Mouse (Mus musculus): Measurements from ENCODE around the gene Nr5a2. TPM values are rescaled to one million over a fixed set of nuclear protein-coding genes. Genes with fewer than 3 reads are reported as not detected.

Nr5a2 gene
- polyA plus RNA-seq, 1 experiment: not detected

- no peaks in the 10 kb centered on the region for H3K36me3 ChIP-seq (ENCODE audit: control insufficient read depth, insufficient read depth)
- no peak overlapping the region for H3K4me3 ChIP-seq
- no peak overlapping the region for H3ac ChIP-seq (ENCODE audit: control insufficient read depth, insufficient read length)
- H3K4me2 ChIP-seq (ENCODE audit: low read depth): no peak overlapping the region
- TF ChIP-seq POLR2A (IDR thresholded peaks at IDR 0.05; ENCODE audit: insufficient read length, low read depth) (no peak), POLR2AphosphoS2 (IDR thresholded peaks at IDR 0.05; ENCODE audit: insufficient read length, low read depth) (no peak), MYOG (IDR thresholded peaks at IDR 0.05; ENCODE audit: control insufficient read depth in 1 of 3, insufficient read depth in 1 of 3, insufficient read length in 2 of 3, low read depth in 2 of 3) (no peak), USF1 (IDR thresholded peaks at IDR 0.05; ENCODE audit: low read depth) (no peak), TCF12 (IDR thresholded peaks at IDR 0.05; ENCODE audit: insufficient read depth, poor library complexity, severe bottlenecking) (no peak)
- no peaks in the 10 kb centered on the region for H3K79me2 ChIP-seq (ENCODE audit: control insufficient read depth, insufficient read depth)
- no peaks in the 10 kb centered on the region for H3K27me3 ChIP-seq (ENCODE audit: control insufficient read depth, insufficient read depth, insufficient read length)
Measured at GRCm38 (mm10) chr1:136973016-136973415, 12.8 kb upstream of the Nr5a2 start.

GRCm38 (mm10) chr1:136970995-136971394, 10.7 kb upstream of the Nr5a2 start:
- Histone ChIP-seq H3ac (ENCODE audit: control insufficient read depth, insufficient read length) (no peak overlapping the region), H3K79me2 (ENCODE audit: control insufficient read depth, insufficient read depth) (no peaks in the 10 kb centered on the region), H3K27me3 (ENCODE audit: control insufficient read depth, insufficient read depth, insufficient read length) (peaks cover 4% of the 10 kb centered on the region), H3K36me3 (ENCODE audit: control insufficient read depth, insufficient read depth) (no peaks in the 10 kb centered on the region), H3K4me2 (ENCODE audit: low read depth) (no peak overlapping the region), H3K4me3 (no peak overlapping the region)
- TF ChIP-seq REST (IDR thresholded peaks at IDR 0.05; ENCODE audit: insufficient read depth, insufficient read length): no peak
- no peak for TF ChIP-seq E2F4 (IDR thresholded peaks at IDR 0.05; ENCODE audit: insufficient read depth)
- TF ChIP-seq CEBPB (IDR thresholded peaks at IDR 0.05; ENCODE audit: insufficient read depth, poor library complexity, severe bottlenecking): no peak
- TF ChIP-seq MAX (IDR thresholded peaks at IDR 0.05; ENCODE audit: low read depth): no peak
- no peak for TF ChIP-seq POLR2A (IDR thresholded peaks at IDR 0.05; ENCODE audit: insufficient read length, low read depth)

- peaks cover 4% of the 10 kb centered on the region for H3K27me3 ChIP-seq (ENCODE audit: control insufficient read depth, insufficient read depth, insufficient read length)
- no peaks in the 10 kb centered on the region for H3K79me2 ChIP-seq (ENCODE audit: control insufficient read depth, insufficient read depth)
- H3K4me2 ChIP-seq (ENCODE audit: low read depth): no peak overlapping the region
- no peak overlapping the region for H3ac ChIP-seq (ENCODE audit: control insufficient read depth, insufficient read length)
- TF ChIP-seq REST (IDR thresholded peaks at IDR 0.05; ENCODE audit: insufficient read depth, insufficient read length) (no peak), MYOD1 (IDR thresholded peaks at IDR 0.05; ENCODE audit: control insufficient read depth in 1 of 3, insufficient read length in 2 of 3, low read depth in 2 of 3) (no peak), POLR2A (IDR thresholded peaks at IDR 0.05; ENCODE audit: insufficient read length, low read depth) (no peak), TCF3 (IDR thresholded peaks at IDR 0.05; ENCODE audit: insufficient read length, low read depth) (no peak), E2F4 (IDR thresholded peaks at IDR 0.05; ENCODE audit: insufficient read depth) (no peak), MAX (IDR thresholded peaks at IDR 0.05; ENCODE audit: low read depth) (no peak), TCF12 (IDR thresholded peaks at IDR 0.05; ENCODE audit: insufficient read depth, poor library complexity, severe bottlenecking) (no peak), USF1 (IDR thresholded peaks at IDR 0.05; ENCODE audit: low read depth) (no peak), MYOG (IDR thresholded peaks at IDR 0.05; ENCODE audit: control insufficient read depth in 1 of 3, insufficient read depth in 1 of 3, insufficient read length in 2 of 3, low read depth in 2 of 3) (no peak), CEBPB (IDR thresholded peaks at IDR 0.05; ENCODE audit: insufficient read depth, poor library complexity, severe bottlenecking) (no peak), POLR2AphosphoS2 (IDR thresholded peaks at IDR 0.05; ENCODE audit: insufficient read length, low read depth) (no peak), SRF (IDR thresholded peaks at IDR 0.05; ENCODE audit: control insufficient read depth, insufficient read length, low read depth) (no peak)
- no peak overlapping the region for H3K4me3 ChIP-seq
- H3K36me3 ChIP-seq (ENCODE audit: control insufficient read depth, insufficient read depth): no peaks in the 10 kb centered on the region
Measured at GRCm38 (mm10) chr1:136966728-136967386, 6.6 kb upstream of the Nr5a2 start.

GRCm38 (mm10) chr1:136959491-136959890, 757 bp downstream of the Nr5a2 start:
- Histone ChIP-seq H3K27me3 (ENCODE audit: control insufficient read depth, insufficient read depth, insufficient read length) (peaks cover 15% of the 10 kb centered on the region), H3K36me3 (ENCODE audit: control insufficient read depth, insufficient read depth) (no peaks in the 10 kb centered on the region), H3ac (ENCODE audit: control insufficient read depth, insufficient read length) (no peak overlapping the region), H3K4me2 (ENCODE audit: low read depth) (no peak overlapping the region), H3K79me2 (ENCODE audit: control insufficient read depth, insufficient read depth) (no peaks in the 10 kb centered on the region), H3K4me3 (no peak overlapping the region)
- TF ChIP-seq USF1 (IDR thresholded peaks at IDR 0.05; ENCODE audit: low read depth): no peak

- Histone ChIP-seq H3K4me2 (ENCODE audit: low read depth) (no peak overlapping the region), H3K27me3 (ENCODE audit: control insufficient read depth, insufficient read depth, insufficient read length) (peaks cover 17% of the 10 kb centered on the region), H3K79me2 (ENCODE audit: control insufficient read depth, insufficient read depth) (no peaks in the 10 kb centered on the region), H3K4me3 (no peak overlapping the region), H3ac (ENCODE audit: control insufficient read depth, insufficient read length) (no peak overlapping the region), H3K36me3 (ENCODE audit: control insufficient read depth, insufficient read depth) (no peaks in the 10 kb centered on the region)
- TF ChIP-seq MAX (IDR thresholded peaks at IDR 0.05; ENCODE audit: low read depth) (no peak), POLR2A (IDR thresholded peaks at IDR 0.05; ENCODE audit: insufficient read length, low read depth) (no peak), REST (IDR thresholded peaks at IDR 0.05; ENCODE audit: insufficient read depth, insufficient read length) (no peak), TCF12 (IDR thresholded peaks at IDR 0.05; ENCODE audit: insufficient read depth, poor library complexity, severe bottlenecking) (no peak), MYOG (IDR thresholded peaks at IDR 0.05; ENCODE audit: control insufficient read depth in 1 of 3, insufficient read depth in 1 of 3, insufficient read length in 2 of 3, low read depth in 2 of 3) (no peak), E2F4 (IDR thresholded peaks at IDR 0.05; ENCODE audit: insufficient read depth) (no peak), POLR2AphosphoS2 (IDR thresholded peaks at IDR 0.05; ENCODE audit: insufficient read length, low read depth) (no peak), MYOD1 (IDR thresholded peaks at IDR 0.05; ENCODE audit: control insufficient read depth in 1 of 3, insufficient read length in 2 of 3, low read depth in 2 of 3) (no peak)
Measured at GRCm38 (mm10) chr1:136958666-136959065, 1.6 kb downstream of the Nr5a2 start.

All from myocyte (in vitro differentiated cells).